Mouse (Mus musculus) layer of hippocampus, adult 8-10 months (tissue): ENCODE measurements around the gene Iqcf5. TPM values are rescaled to one million over a fixed set of nuclear protein-coding genes. Genes with fewer than 3 reads are reported as not detected.
A peak's percentile ranks its signal among the peaks of the same experiment; 100 is the strongest.

Source experiments
- DNase-seq, 2 experiments: peaks; one replicate each; pipeline ENCODE4 v3.0.0; 2022; ENCODE audit warnings: low spot score in 2 of 2
- total RNA-seq, 4 experiments: library from RNA; stranded (reverse); gene quantifications; 2 replicates each; pipeline ENCODE4 v1.2.4; 2022

The Iqcf5 gene
- total RNA-seq, result not detected

GRCm38 (mm10) chr9:106514273-106514672 is at the start of gene Iqcf5:
Gene Iqcf5 (plus strand): TSS chr9:106514573.
- no peak for DNase-seq

DNA sequence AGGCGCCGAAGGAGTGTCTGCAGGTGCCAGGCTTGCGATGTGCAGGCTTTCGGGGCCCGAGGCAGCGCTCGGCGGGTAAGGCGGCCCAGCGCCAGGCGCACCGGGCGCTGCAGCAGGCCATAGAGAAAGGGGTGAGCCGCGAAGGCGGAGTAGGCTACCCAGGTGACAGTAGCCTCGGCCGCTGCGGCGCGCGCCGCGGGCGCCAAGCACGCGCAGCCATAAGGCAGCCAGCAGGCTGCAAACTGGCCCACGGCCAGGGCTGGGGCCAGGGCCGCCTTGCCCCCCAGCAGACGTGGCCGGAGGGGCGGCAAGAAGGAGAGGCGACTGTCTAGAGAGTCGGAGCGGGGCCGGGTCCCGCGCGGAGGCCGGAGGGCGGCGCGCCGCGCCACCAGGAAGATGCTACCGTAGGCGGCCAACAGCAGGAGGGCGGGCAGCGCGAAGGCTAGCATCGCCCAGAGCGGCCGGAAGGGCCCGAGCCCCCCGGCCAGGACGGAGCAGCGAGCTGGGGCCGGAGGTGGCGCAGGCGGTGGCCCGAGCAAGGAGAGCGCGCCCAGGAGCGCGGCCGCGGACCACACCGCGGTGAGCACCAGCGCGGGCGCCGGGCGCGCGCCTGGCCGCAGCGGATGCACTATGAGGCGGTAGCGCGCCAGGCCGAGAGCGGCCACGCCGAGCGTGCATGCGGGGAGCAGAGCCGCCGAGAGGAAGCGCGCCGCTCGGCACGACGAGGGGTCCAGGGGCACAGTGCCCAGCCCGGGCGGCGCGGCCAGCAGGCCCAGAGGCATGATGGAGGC is 49.4 kb upstream of the Iqcf5 start:
- peak; percentile 44 to 75 for DNase-seq

- peak; percentile 75 to 83 for DNase-seq
These were observed 48.7 kb upstream of the Iqcf5 start, which contains the start of gene Gpr62 for GRCm38 (mm10) chr9:106465571-106466200. Gene Gpr62 (minus strand): TSS chr9:106465938.

DNA sequence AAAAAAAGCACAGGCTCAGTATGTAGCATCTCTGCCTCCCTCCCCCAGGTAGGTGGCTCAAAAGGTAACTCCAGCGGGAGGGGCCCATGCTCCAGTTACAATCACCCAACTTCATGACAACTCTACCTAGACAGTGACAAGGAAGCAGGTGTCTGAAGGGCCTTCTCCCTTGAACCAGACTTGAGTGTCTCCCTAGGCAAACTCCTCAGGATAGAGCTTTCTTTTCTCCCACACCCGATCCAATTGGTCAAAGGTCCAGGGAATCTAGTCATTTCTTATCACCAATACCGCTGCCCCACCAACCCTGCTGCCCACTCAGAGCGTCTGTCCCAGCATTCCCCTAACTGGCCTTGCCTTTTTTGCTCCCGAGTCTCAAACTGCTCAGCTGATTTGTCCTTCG is 47.7 kb upstream of the Iqcf5 start:
- no peak for DNase-seq

DNA sequence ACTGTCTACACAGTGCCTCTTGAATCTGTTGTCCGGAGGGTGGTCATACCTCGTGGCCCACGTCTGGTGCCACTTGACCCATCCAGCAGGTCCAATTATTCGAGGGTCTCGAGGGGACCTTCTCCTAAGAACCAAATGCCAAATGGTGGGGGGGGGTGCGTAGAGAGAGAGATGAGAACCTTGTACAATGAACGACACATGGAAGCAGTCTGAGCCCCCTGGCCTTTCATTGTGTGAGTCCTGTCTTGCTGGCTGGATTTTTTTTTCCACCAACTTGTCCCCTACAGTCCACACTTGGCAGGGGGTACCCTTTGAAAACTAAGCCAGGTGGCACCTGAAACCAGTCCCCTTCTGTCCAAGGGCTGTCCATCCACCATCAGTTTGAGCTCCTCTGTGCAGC is 46.6 kb upstream of the Iqcf5 start:
- no peak for DNase-seq

DNA sequence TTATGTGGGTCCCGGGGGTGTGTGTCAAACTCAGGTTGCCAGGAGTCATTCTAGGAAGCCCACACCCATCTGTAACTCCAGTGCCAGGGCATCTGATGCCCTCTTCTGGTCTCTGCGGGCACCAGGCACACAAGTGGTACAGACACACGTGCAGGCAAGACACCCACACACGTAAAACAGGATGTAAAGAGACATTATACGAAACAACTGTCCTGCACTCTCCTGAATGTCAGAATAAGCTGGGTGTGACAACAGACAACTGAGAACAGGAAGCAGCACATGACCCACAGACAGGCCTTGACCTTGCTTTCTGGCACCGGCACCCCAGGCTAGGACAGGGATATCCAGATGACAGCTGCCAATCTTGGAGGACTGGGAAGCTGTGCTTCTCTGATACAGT is 45.1 kb upstream of the Iqcf5 start:
- DNase-seq, result no peak

GRCm38 (mm10) chr9:106469776-106470175 is 44.6 kb upstream of the Iqcf5 start:
- DNase-seq, result no peak

GRCm38 (mm10) chr9:106470991-106471750 is 43.2 kb upstream of the Iqcf5 start:
- DNase-seq, result peak in 1 of 2 experiments; percentile 10

DNA sequence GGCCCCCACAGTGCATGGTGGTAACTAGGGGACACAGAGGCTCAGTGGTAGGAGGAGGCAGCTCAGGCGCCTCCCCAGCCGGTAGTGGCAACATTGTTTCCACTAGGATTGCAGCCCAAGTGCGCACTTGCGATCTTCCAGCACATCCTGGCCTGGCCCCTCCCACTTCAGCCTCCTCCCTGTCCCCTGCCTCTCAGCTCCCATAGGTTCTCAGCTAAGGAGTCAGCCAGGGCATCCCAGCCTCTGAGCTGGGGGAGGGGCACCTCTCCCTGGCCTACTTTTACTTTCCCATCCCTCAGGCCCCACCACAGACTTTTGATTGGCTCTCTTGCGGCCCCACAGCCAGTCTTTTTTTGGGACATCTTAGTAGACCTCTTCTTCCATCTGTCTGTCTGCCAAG is 42.5 kb upstream of the Iqcf5 start:
- DNase-seq, result peak in 1 of 2 experiments; percentile 60

GRCm38 (mm10) chr9:106472321-106472720 is 42.1 kb upstream of the Iqcf5 start:
- DNase-seq, result peak; percentile 8 to 20

DNA sequence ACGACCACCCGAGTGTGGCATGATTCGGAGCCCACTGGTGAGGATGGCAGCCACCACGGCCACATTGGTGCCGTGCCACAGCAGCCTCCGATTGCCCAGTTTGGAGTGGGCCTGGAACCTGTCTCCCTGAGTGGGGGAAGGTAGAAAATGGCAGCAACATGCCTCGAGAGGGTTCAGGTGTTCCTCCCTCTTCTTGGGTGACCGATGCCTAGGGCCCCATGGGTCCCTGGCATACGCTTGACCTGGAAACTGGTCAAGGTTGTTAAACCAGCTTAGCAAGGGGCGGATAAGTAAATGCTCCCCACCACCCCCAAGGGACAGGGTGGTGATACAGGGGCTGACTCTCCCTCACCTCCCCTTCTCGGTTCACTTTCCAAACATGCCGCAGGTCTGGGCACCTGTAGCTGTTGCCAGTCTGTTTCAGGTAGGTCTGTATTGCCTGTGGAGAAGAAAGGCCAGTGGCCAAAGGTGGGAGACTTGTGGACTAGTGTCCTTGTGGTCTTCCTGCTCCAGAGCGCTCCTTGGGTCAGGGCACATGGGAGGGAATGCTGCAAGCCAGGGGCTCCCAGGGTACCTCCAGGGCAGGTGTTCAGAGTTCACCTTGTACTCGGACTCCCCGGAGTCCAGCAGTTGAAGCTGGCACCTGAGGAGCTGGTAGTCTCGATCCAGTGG is 41.2 kb upstream of the Iqcf5 start:
- peak; percentile 3 to 27 for DNase-seq

GRCm38 (mm10) chr9:106473753-106474105 is 40.6 kb upstream of the Iqcf5 start:
- DNase-seq, result peak in 1 of 2 experiments; percentile 25

DNA sequence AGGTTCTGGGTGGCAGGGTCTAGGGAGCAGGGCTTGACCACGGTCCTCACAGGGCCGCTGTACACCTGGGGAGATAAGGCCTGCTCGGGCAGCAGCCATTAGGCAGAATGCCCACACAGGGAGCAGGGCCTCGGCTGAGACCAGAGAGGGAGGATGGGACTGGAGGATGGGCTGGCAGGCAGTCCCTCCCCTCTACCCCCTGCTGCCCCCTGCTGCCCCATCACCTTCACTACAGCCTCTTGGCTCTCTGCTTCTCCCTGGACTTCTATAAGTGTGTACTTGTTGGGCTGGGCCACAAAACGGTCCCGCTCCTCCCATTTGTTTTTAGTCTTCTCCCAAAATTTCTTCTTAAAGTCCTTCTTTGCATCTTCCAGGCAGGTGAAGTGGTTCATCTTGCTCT is 39.9 kb upstream of the Iqcf5 start:
- peak; percentile 49 to 60 for DNase-seq

GRCm38 (mm10) chr9:106475046-106475445 is 39.3 kb upstream of the Iqcf5 start:
- peak in 1 of 2 experiments; percentile 13 for DNase-seq

GRCm38 (mm10) chr9:106475663-106476001 is 38.7 kb upstream of the Iqcf5 start, which contains the start of gene Rrp9:
Gene Rrp9 (plus strand): TSS chr9:106475963.
- peak in 1 of 2 experiments; percentile 3 for DNase-seq

DNA sequence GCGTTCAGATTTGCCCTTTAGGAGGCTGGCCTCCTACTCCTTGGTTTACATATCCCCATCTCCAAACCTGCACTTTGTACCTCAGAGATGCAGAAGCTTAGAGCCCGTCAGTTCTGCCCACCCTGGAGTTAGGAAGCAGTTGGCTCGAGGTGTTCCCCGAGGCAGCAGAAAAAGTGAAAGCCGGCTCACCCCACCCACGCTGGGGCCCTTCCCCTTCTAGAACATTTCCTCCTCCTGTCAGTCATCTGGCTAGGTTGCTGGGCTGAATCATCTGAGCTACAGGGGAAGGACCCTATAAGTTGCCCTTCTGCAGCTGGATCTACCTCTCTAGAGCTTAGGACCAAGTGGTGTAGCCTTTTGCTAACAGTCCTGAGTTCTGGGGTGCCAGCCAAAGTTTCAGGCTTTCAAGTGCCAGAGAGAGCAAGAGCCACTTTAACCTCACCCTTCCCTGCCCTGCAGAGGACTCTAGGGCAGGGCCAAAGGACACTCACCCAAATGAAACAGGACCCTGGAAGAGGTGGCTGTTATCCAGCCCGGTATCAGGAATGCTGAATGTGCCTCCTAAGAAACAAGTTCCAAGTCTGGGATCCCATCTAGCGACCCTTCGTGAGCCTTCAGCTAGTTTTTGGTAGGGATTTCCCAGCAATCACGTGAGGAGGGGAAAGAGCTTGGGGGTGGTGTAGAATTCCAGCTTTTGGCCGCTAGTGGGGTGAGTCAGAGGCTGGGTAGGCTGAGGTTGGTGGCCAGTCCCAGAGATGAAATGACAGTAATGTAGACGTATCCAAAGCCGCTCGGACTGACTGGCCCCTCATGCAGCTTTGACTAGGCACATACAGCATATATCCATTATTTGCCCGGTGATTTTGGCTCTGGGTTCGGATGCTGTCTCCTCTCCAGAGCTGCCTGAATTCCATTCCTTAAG is 38.1 kb upstream of the Iqcf5 start:
- DNase-seq, result peak; percentile 21 to 32

- peak; percentile 100 for DNase-seq
These were observed 37.4 kb upstream of the Iqcf5 start, which contains the start of gene Parp3 for GRCm38 (mm10) chr9:106476924-106477484. Gene Parp3 (minus strand): TSS chr9:106476949.

GRCm38 (mm10) chr9:106477649-106478048 is 36.7 kb upstream of the Iqcf5 start:
- peak in 1 of 2 experiments; percentile 3 for DNase-seq

DNA sequence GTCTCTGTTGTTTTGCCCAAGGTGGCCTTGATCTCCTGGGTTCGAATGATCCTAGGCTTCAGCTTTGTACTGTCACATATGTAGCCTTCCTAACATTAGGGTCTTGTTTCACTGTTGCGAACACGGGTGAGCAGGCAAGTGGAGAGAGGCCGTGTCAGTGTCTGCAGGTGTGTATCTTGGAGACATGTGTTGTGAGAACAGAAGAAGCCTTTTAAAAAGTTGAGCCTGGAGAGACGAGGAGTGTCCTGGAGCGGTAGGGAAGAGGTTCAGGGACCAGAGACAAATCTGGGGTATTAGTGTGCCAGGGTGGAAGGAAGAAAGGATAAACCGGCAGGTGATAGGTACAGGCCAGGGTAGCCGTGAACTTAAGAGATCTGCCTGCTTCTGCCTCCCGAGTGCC is 36.3 kb upstream of the Iqcf5 start:
- DNase-seq, result peak in 1 of 2 experiments; percentile 2

DNA sequence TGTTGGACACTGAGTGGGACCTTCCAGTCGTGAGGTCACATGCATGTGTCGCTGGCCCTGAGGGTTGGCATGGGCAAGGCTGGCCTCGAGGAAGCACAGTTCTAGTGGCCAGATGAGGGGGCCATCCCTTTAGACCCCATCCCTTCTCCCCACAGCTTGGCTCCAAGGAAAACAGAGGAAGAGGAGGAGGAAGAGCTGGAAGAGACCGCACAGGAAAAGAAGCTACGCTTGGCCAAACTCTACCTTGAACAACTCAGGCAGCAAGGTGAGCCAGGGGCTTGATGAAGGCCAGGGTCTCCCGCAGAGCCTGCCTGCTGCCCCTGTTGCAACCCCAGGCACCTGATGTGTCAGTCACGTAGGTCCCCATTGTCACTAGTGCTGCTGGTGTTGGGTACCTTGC is 33.8 kb upstream of the Iqcf5 start:
- DNase-seq, result peak in 1 of 2 experiments; percentile 3
